In the genomic region with DNA sequence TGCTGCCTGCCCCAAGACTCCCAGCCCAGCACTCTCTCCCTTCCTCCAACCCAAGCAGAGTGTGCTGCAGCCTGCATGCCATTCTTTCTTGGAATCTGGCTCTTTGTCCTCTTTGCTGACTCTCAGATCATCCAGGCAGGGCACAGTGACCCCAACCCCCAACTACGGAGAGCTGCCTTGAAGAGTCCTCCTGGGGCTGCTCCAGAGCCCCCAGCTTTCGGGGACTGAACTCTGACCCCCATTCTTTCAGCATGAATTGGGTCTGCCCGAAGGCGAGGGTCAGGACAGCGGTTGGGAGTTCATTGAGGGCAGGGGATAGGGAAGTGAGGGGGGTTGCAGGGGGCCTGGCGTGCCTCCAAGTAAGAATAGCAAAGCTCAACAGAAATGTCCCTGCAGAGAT, we compare ENCODE assay signal across 12 mouse cellular contexts. TPM values are rescaled to one million over a fixed set of nuclear protein-coding genes. Genes with fewer than 3 reads are reported as not detected.
DNase-seq lines count a peak whose midpoint lies in the region; ATAC-seq lines count a peak whose summit lies in the region.
"Had no signal": no experiment of that assay in that cellular context is flagged by ENCODE, and none has a peak within 500 bp of the region (broad histone marks: within the 10 kb centered on the region; RNA-seq: fewer than 3 reads in every experiment).

No protein-coding gene starts in this region.

- no peaks in the 10 kb centered on the region for H3K9me3 ChIP-seq in lung, embryonic 16.5 days (ENCODE audit: control insufficient read depth, low read length)
- no peaks in the 10 kb centered on the region for H3K9me3 ChIP-seq in embryonic facial prominence, embryonic 10.5 days
- no peaks in the 10 kb centered on the region for H3K9me3 ChIP-seq in limb, embryonic 10.5 days (replicated peaks)
- H3K9me3 ChIP-seq: limb, embryonic 13.5 days had no signal

- H3K9ac ChIP-seq in lung, embryonic 16.5 days (ENCODE audit: low read length) = no peak overlapping the region
- H3K9ac ChIP-seq: limb, embryonic 13.5 days had no signal

- H3K27me3 ChIP-seq in lung, embryonic 16.5 days (ENCODE audit: control insufficient read depth, insufficient read depth, low read depth, low read length) = peaks cover 21% of the 10 kb centered on the region
- peaks cover 36% of the 10 kb centered on the region for H3K27me3 ChIP-seq in embryonic facial prominence, embryonic 10.5 days (replicated peaks; ENCODE audit: low read depth, poor library complexity, severe bottlenecking)
- H3K27me3 ChIP-seq in limb, embryonic 10.5 days (ENCODE audit: low read depth, poor library complexity, severe bottlenecking) = peaks cover 32% of the 10 kb centered on the region

- H3K27ac ChIP-seq in lung, embryonic 16.5 days (ENCODE audit: low read length) = no peak overlapping the region
- H3K27ac ChIP-seq in embryonic facial prominence, embryonic 10.5 days (replicated peaks) = peak overlapping the region; percentile 84
- H3K27ac ChIP-seq in limb, embryonic 10.5 days = peak overlapping the region; percentile 72
- H3K27ac ChIP-seq: limb, embryonic 13.5 days had no signal

- 0 out of 2 replicates have a peak, but pooled peaks have one; percentile 47 for ATAC-seq in lung, embryonic 16.5 days (ENCODE audit: low read depth)
- no peak for ATAC-seq in monocyte, adult 5-6 weeks (replicated peaks; ENCODE audit: insufficient number of reproducible peaks, low FRiP score, low TSS enrichment, poor library complexity, severe bottlenecking)

- no peaks in the 10 kb centered on the region for H3K36me3 ChIP-seq in lung, embryonic 16.5 days (ENCODE audit: control insufficient read depth, insufficient read depth, low read length)
- H3K36me3 ChIP-seq in embryonic facial prominence, embryonic 10.5 days (replicated peaks) = no peaks in the 10 kb centered on the region
- H3K36me3 ChIP-seq in limb, embryonic 10.5 days = no peaks in the 10 kb centered on the region
- H3K36me3 ChIP-seq: limb, embryonic 13.5 days had no signal

- H3K4me3 ChIP-seq in lung, embryonic 16.5 days (ENCODE audit: low read length) = no peak overlapping the region
- no peak overlapping the region for H3K4me3 ChIP-seq in embryonic facial prominence, embryonic 10.5 days
- no peak overlapping the region for H3K4me3 ChIP-seq in limb, embryonic 10.5 days
- H3K4me3 ChIP-seq: limb, embryonic 13.5 days had no signal

- no peak for DNase-seq in lung, adult 18-20 months
- DNase-seq in embryonic facial prominence, embryonic 10.5 days (ENCODE audit: low spot score) = peak; percentile 58
- peak; percentile 10 for DNase-seq in kidney, adult 18-20 months
- DNase-seq in limb, embryonic 10.5 days (ENCODE audit: low spot score) = no peak
- no peak for DNase-seq in frontal cortex, postnatal 36 days (ENCODE audit: low spot score in 2 of 2)
- DNase-seq: cerebellum, adult 11 months; heart, postnatal 4 days; layer of hippocampus, postnatal 36 days had no signal

- H3K4me1 ChIP-seq in lung, embryonic 16.5 days (replicated peaks; ENCODE audit: control insufficient read depth, insufficient read depth, low read length) = peaks cover 4% of the 10 kb centered on the region
- H3K4me1 ChIP-seq in embryonic facial prominence, embryonic 10.5 days = peaks cover 47% of the 10 kb centered on the region
- peaks cover 19% of the 10 kb centered on the region for H3K4me1 ChIP-seq in limb, embryonic 10.5 days

- WGBS in lung, embryonic 16.5 days = 25% methylated on average over 6 of the region's 6 CpGs
- 6% methylated on average over 6 of the region's 6 CpGs for WGBS in embryonic facial prominence, embryonic 10.5 days
- 50% methylated on average over 6 of the region's 6 CpGs for WGBS in limb, embryonic 10.5 days

- no peak overlapping the region for H3K4me2 ChIP-seq in lung, embryonic 16.5 days (ENCODE audit: low read depth, low read length)
- H3K4me2 ChIP-seq: limb, embryonic 13.5 days had no signal

RNA-seq across cellular contexts. Expression of gene Crabp1, which starts 5.0 kb away (rescaled TPM):
- polyA plus RNA-seq in lung, embryonic 16.5 days (2015; fragmentation: Nextera tagmentation; extraction: Ambion mirVana) = 14.9 and 15.4 TPM in 2 replicates
- 1,341 and 1,562 TPM in 2 replicates for polyA plus RNA-seq in embryonic facial prominence, embryonic 10.5 days (2016; fragmentation: Nextera tagmentation; extraction: Ambion mirVana)
- 615 and 856 TPM in 2 replicates for polyA plus RNA-seq in limb, embryonic 10.5 days (2016; fragmentation: Nextera tagmentation; extraction: Ambion mirVana)
- total RNA-seq in monocyte, adult 5-6 weeks (2017) = not detected in 3 replicates
- total RNA-seq: megakaryocyte, adult 5-6 weeks had no signal

RNA-seq across cellular contexts. Expression of gene Wdr61, which starts 25.3 kb away (rescaled TPM):
- 139 and 146 TPM in 2 replicates for polyA plus RNA-seq in lung, embryonic 16.5 days (2015; fragmentation: Nextera tagmentation; extraction: Ambion mirVana)
- 182 and 188 TPM in 2 replicates for polyA plus RNA-seq in embryonic facial prominence, embryonic 10.5 days (2016; fragmentation: Nextera tagmentation; extraction: Ambion mirVana)
- polyA plus RNA-seq in limb, embryonic 10.5 days (2016; fragmentation: Nextera tagmentation; extraction: Ambion mirVana) = 178 and 190 TPM in 2 replicates
- total RNA-seq in monocyte, adult 5-6 weeks (2017) = 32.9 to 54.9 TPM (median 49.8 TPM) in 3 replicates

Comparison
In these comparisons a context has a peak if more than half of its experiments do, and no peak if none do; other contexts are left out.
1. DNase-seq: peak in embryonic facial prominence, embryonic 10.5 days (single experiment) and kidney, adult 18-20 months (single experiment); none in lung, adult 18-20 months (0 of 2), limb, embryonic 10.5 days (single experiment) and frontal cortex, postnatal 36 days (0 of 2).
2. RNA of gene Crabp1, which starts 5.0 kb away (polyA plus RNA-seq): 1,341 to 1,562 TPM in embryonic facial prominence, embryonic 10.5 days and 615 to 856 TPM in limb, embryonic 10.5 days; 14.9 to 15.4 TPM in lung, embryonic 16.5 days; every median in the first group is over 10 times any median in the second.